Mouse (Mus musculus) intestine, postnatal 0 days (tissue): ENCODE measurements around the gene Mfsd6l. TPM values are rescaled to one million over a fixed set of nuclear protein-coding genes. Genes with fewer than 3 reads are reported as not detected.

Experiments used
- ATAC-seq: fragments of 200-750 bp; cut with Nextera tagmentation; 2 replicates; pipeline ENCODE4 v1.8.0; 2017; ENCODE audit warnings: mild to moderate bottlenecking, moderate TSS enrichment, moderate library complexity
- H3K27ac ChIP-seq: fragments of 300-500 bp; sonication (generic); 2 replicates; pipeline ENCODE4 v1.5.1; 2014; ENCODE audit warnings: mild to moderate bottlenecking, low read depth, low read length, moderate library complexity
- H3K27me3 ChIP-seq: fragments of 300-500 bp; sonication (generic); replicated peaks from 2 replicates; pipeline ENCODE4 v1.6.1; 2014; ENCODE audit warnings: low read length, mixed read lengths; ENCODE audit not compliant: control insufficient read depth, insufficient read depth
- H3K36me3 ChIP-seq: fragments of 300-500 bp; sonication (generic); 2 replicates; pipeline ENCODE4 v1.6.1; 2014; ENCODE audit warnings: mild to moderate bottlenecking, moderate library complexity; ENCODE audit not compliant: control insufficient read depth, insufficient read depth
- H3K4me1 ChIP-seq: fragments of 300-500 bp; sonication (generic); replicated peaks from 2 replicates; pipeline ENCODE4 v1.6.1; 2014; ENCODE audit warnings: antibody characterized with exemption, low read length, mixed read lengths; ENCODE audit not compliant: control insufficient read depth, insufficient read depth
- H3K4me2 ChIP-seq: fragments of 300-500 bp; sonication (generic); replicated peaks from 2 replicates; pipeline ENCODE4 v1.6.1; 2014; ENCODE audit warnings: low read depth, mild to moderate bottlenecking, moderate library complexity
- H3K4me3 ChIP-seq: fragments of 300-500 bp; sonication (generic); 2 replicates; pipeline ENCODE4 v1.5.1; 2014; ENCODE audit warnings: low read depth, low read length
- H3K9ac ChIP-seq: fragments of 300-500 bp; sonication (generic); 2 replicates; pipeline ENCODE4 v1.6.1; 2014; ENCODE audit warnings: mild to moderate bottlenecking, low read depth, low read length
- H3K9me3 ChIP-seq: fragments of 300-500 bp; sonication (generic); 2 replicates; pipeline ENCODE4 v1.6.1; 2016; ENCODE audit warnings: mixed run types; ENCODE audit not compliant: control insufficient read depth
- CTCF ChIP-seq: sonication (generic); IDR thresholded peaks from 2 replicates; pipeline ENCODE4 v1.5.1; 2016; ENCODE audit warnings: low read depth, mild to moderate bottlenecking, control low read depth, antibody characterized with exemption, moderate library complexity
- whole genome bisulfite sequencing: fragments of 180-500 bp; shearing (Covaris S2); extraction: QIAGEN DNeasy Blood & Tissue Kit; methylation state at CpG from one replicate; pipeline ENCODE4 v1.1.7; 2014; 5-methylcytosine and 5-hydroxymethylcytosine counted together
- polyA plus RNA-seq: library from polyadenylated mRNA; unstranded; fragments of >200 nt; fragmentation: Nextera tagmentation; extraction: Ambion mirVana; gene quantifications from 2 replicates; pipeline ENCODE4 v1.2.1, GENCODE M21; 2015

Gene Mfsd6l
- polyA plus RNA-seq, 1 experiment from 2014 or later = 7.7 TPM

- no peak for ATAC-seq
- H3K27me3 ChIP-seq = no peaks in the 10 kb centered on the region
- H3K4me1 ChIP-seq = no peaks in the 10 kb centered on the region
- WGBS = 65% methylated on average over 8 of the region's 8 CpGs
- H3K27ac ChIP-seq = no peak overlapping the region
- H3K4me3 ChIP-seq = no peak overlapping the region
- no peak overlapping the region for H3K4me2 ChIP-seq
- H3K36me3 ChIP-seq = no peaks in the 10 kb centered on the region
- H3K9me3 ChIP-seq = no peaks in the 10 kb centered on the region
- no peak overlapping the region for H3K9ac ChIP-seq
- TF ChIP-seq CTCF = peak; percentile 96
Observed at GRCm38 (mm10) chr11:68589055-68589809, 33.2 kb downstream of the Mfsd6l start.

- Histone ChIP-seq H3K4me2 (no peak overlapping the region), H3K4me1 (no peaks in the 10 kb centered on the region), H3K4me3 (no peak overlapping the region), H3K9me3 (no peaks in the 10 kb centered on the region), H3K27me3 (no peaks in the 10 kb centered on the region), H3K27ac (no peak overlapping the region), H3K36me3 (no peaks in the 10 kb centered on the region), H3K9ac (no peak overlapping the region)
- WGBS = 43% methylated on average over 5 of the region's 5 CpGs
- no peak for TF ChIP-seq CTCF
- ATAC-seq = no peak
Observed at GRCm38 (mm10) chr11:68591708-68592107, 35.7 kb downstream of the Mfsd6l start.

- 70% methylated on average over 3 of the region's 3 CpGs for whole genome bisulfite sequencing
- no peaks in the 10 kb centered on the region for H3K9me3 ChIP-seq
- H3K9ac ChIP-seq = no peak overlapping the region
- TF ChIP-seq CTCF = no peak
- no peak for ATAC-seq
- no peak overlapping the region for H3K4me2 ChIP-seq
- no peak overlapping the region for H3K4me3 ChIP-seq
- no peak overlapping the region for H3K27ac ChIP-seq
- no peaks in the 10 kb centered on the region for H3K4me1 ChIP-seq
- H3K27me3 ChIP-seq = no peaks in the 10 kb centered on the region
- no peaks in the 10 kb centered on the region for H3K36me3 ChIP-seq
Observed at GRCm38 (mm10) chr11:68593247-68593646, 37.3 kb downstream of the Mfsd6l start.

GRCm38 (mm10) chr11:68597912-68598311 lies 41.9 kb downstream of the Mfsd6l start:
- no peak overlapping the region for H3K4me3 ChIP-seq
- TF ChIP-seq CTCF = no peak
- no peak for ATAC-seq
- H3K4me1 ChIP-seq = no peaks in the 10 kb centered on the region
- no peaks in the 10 kb centered on the region for H3K9me3 ChIP-seq
- H3K4me2 ChIP-seq = no peak overlapping the region
- no peak overlapping the region for H3K9ac ChIP-seq
- WGBS = 74% methylated on average over 2 of the region's 2 CpGs
- H3K36me3 ChIP-seq = no peaks in the 10 kb centered on the region
- no peak overlapping the region for H3K27ac ChIP-seq
- H3K27me3 ChIP-seq = no peaks in the 10 kb centered on the region

GRCm38 (mm10) chr11:68600551-68601021 lies 44.6 kb downstream of the Mfsd6l start:
- no peak overlapping the region for H3K4me2 ChIP-seq
- no peak overlapping the region for H3K9ac ChIP-seq
- H3K36me3 ChIP-seq = no peaks in the 10 kb centered on the region
- no peaks in the 10 kb centered on the region for H3K9me3 ChIP-seq
- WGBS = 39% methylated on average over 6 of the region's 6 CpGs
- H3K4me1 ChIP-seq = no peaks in the 10 kb centered on the region
- H3K27ac ChIP-seq = no peak overlapping the region; the same call in 1 of the 2 replicates
- H3K27me3 ChIP-seq = no peaks in the 10 kb centered on the region
- 0 out of 2 replicates have a peak, but pooled peaks have one; percentile 31 for ATAC-seq
- H3K4me3 ChIP-seq = no peak overlapping the region
- TF ChIP-seq CTCF = no peak

GRCm38 (mm10) chr11:68601486-68601991 lies 45.6 kb downstream of the Mfsd6l start:
- no peak for TF ChIP-seq CTCF
- no peak for ATAC-seq
- Histone ChIP-seq H3K27me3 (no peaks in the 10 kb centered on the region), H3K27ac (peak overlapping the region; percentile 2; the same call in 1 of the 2 replicates), H3K9me3 (no peaks in the 10 kb centered on the region), H3K4me3 (no peak overlapping the region), H3K4me1 (no peaks in the 10 kb centered on the region), H3K36me3 (no peaks in the 10 kb centered on the region), H3K4me2 (no peak overlapping the region), H3K9ac (no peak overlapping the region)
- WGBS = 45% methylated on average over 9 of the region's 9 CpGs
